Mouse (Mus musculus): ENCODE data around the gene Rbfox3.

DNA sequence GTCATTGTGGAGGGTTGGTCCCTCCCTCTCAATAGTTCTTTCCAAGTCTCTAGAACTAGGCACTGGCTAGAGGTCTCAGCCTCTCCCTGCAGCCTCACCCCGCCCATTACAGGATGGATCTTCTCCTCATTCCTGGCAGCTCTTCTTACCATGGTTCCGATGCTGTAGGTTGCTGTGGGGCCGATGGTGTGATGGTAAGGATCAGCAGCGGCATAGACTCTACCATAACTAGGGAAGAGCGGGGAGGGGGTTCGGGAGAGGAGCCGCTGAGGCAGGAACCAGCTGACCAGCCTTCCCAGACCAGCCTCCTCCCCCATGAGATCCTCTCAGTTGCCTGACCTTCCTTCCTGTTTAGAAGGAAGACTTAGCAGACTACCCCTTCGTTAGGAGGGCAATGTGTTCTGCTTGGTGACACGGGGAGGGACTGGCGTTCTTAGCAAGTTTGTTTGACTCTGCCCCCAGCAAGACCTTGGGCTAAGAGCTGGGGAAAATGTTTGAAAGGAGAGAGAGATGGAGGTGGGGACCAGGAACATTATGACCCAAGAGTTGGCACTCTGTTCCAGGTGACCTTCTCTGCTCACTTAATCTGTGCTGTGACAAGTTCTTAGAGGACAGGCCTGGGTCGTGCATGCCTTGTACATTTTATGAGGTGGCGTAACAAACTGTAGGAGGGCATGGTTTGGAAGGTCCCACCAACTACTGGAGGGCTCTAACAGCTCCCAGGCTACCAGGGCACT is 417.2 kb downstream of the Rbfox3 start:
- no peak for TF ChIP-seq POLR2A (IDR thresholded peaks at IDR 0.05; ENCODE audit: low read depth, low read length)
- no peak for TF ChIP-seq CTCF (IDR thresholded peaks at IDR 0.05; ENCODE audit: extremely low read depth, insufficient read depth, insufficient read length, insufficient replicate concordance)
